Mouse (Mus musculus): Measurements from ENCODE around the gene Fcgbp. TPM values are rescaled to one million over a fixed set of nuclear protein-coding genes. Genes with fewer than 3 reads are reported as not detected.

Gene Fcgbp
- total RNA-seq (2021) = under 1 TPM in 1 of 2 experiments, not detected in 1; 0.26 TPM
- 0.12 and 1.0 TPM in 2 replicates for polyA plus RNA-seq (2012; rRNA removed)
- long read RNA-seq = 0 reads

- H3K9ac ChIP-seq (ENCODE audit: low read depth, low read length) = no peak within 1 kb of the TSS
- H3K27ac ChIP-seq = no peak within 1 kb of the TSS
- H3K79me2 ChIP-seq (replicated peaks; ENCODE audit: control insufficient read depth, insufficient read depth, low read length) = no peaks in the 10 kb centered on the region
- no peaks in the 10 kb centered on the region for H3K36me3 ChIP-seq (ENCODE audit: control insufficient read depth, insufficient read depth, low read length)
- no peaks in the 10 kb centered on the region for H3K4me1 ChIP-seq (ENCODE audit: control insufficient read depth, insufficient read depth, low read length)
- no peak for DNase-seq
- WGBS = 72% methylated on average over 21 of the region's 21 CpGs
- H3K4me3 ChIP-seq = no peak within 1 kb of the TSS
- TF ChIP-seq EP300 (IDR thresholded peaks at IDR 0.05; ENCODE audit: insufficient read depth, low read depth, low read length) (no peak), POLR2A (IDR thresholded peaks at IDR 0.05; ENCODE audit: insufficient read depth, low read depth, low read length) (no peak), CTCF (IDR thresholded peaks at IDR 0.05) (no peak)
- no peaks in the 10 kb centered on the region for H3K27me3 ChIP-seq (ENCODE audit: control insufficient read depth, insufficient read depth, low read length)
- intact Hi-C loops (cut with DNase I) = no loop called here
These were observed at the start of gene Fcgbp for GRCm38 (mm10) chr7:28070531-28071298. Fcgbp (plus strand) TSS chr7:28071236.

DNA sequence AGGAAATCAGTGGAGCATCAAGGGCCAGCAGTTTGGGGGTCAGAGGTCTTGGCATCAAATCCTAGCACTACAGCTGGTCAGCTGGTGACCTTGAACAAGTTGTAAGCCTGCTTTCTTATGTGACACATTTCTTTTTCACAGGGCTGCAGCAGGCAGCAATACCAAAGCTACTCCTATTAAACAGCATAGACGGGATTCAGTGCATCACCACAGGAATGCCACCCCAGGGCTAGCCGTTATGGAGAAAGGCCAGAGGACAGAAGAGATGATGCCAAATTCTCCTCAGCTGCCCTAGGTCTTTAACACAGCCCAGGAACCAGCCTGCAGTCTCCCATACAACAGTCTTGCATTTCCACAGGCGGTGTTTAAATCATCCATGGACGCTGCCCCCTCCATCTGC is 26.5 kb upstream of the Fcgbp start:
- 75% methylated on average over 4 of the region's 4 CpGs for whole genome bisulfite sequencing
- intact Hi-C loops (cut with DNase I) = loop anchor here (1.0 kb wide), 1 partner anchor 28 kb away; no protein-coding TSS in a partner anchor

DNA sequence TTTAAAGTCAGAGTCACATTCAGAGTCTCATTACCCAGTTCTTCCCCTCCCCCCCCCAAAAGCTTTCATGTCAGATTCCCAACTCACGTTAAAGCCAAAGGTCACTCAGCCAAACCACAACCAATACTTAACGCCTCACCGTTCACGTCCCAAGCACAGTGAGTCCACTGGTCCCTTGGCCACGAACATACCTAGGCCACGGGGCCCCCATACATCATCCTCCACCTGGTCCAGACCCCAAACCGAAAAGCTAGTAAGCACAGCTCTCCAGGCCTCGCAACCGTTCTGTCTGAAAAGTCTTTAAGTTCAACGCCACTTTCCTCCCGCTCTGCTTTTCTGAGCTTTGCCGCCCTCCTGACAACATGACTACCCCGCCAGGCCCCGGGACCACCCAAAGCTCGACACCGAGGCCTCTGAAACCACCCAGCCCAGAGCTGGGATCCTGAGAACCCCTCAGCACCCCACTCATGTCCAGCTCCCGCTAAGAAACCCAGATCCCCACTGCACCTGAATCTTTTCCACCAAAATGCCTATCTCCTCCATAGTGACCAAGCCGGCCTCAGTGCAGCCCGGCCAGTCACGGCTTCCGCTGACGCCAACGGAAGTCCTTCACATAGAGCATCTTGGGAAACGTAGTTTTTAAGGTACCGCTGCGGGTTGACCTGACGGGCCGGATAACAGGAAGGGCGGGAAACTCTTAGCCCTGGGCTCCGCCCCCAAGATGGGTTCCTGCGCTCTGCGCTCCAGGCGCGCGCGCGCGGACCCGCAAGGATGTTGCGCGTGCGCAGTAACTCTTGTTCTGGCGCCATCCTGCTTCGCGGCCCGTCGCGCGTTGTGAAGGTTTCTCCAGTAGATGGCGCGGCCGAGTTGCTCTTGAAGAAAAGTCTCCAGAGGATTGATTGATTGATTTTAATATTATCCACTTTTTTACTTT is 21.3 kb upstream of the Fcgbp start, which contains the start of gene Psmc4:
Gene Psmc4 (minus strand): TSS at position 626 of the 934 bp plus-strand sequence.
- Histone ChIP-seq H3K79me2 (replicated peaks; ENCODE audit: control insufficient read depth, insufficient read depth, low read length) (no peaks in the 10 kb centered on the region), H3K27me3 (ENCODE audit: control insufficient read depth, insufficient read depth, low read length) (no peaks in the 10 kb centered on the region), H3K27ac (peak within 1 kb of the TSS; percentile 84), H3K4me3 (peak within 1 kb of the TSS; percentile 89), H3K9ac (ENCODE audit: low read depth, low read length) (peak within 1 kb of the TSS; percentile 68), H3K4me1 (ENCODE audit: control insufficient read depth, insufficient read depth, low read length) (no peaks in the 10 kb centered on the region; the same call in 1 of the 2 replicates), H3K36me3 (ENCODE audit: control insufficient read depth, insufficient read depth, low read length) (no peaks in the 10 kb centered on the region)
- peak; percentile 96 to 99 for DNase-seq
- WGBS = under 1% methylated on average over 52 of the region's 52 CpGs
- intact Hi-C loops (cut with DNase I) = loop anchor here (5.0 kb wide), 4 partner anchors 98 to 253 kb away; partner anchors contain the start of genes Dll3 and Fbl
- TF ChIP-seq CTCF (IDR thresholded peaks at IDR 0.05) = no peak; the same call in 1 of the 2 replicates
- TF ChIP-seq POLR2A (IDR thresholded peaks at IDR 0.05; ENCODE audit: insufficient read depth, low read depth, low read length) = peak; percentile 86

More for the DNA sequence above, 26.5 kb upstream of the Fcgbp start:
- Histone ChIP-seq H3K4me1 (ENCODE audit: control insufficient read depth, insufficient read depth, low read length) (no peaks in the 10 kb centered on the region; the same call in 1 of the 2 replicates), H3K27me3 (ENCODE audit: control insufficient read depth, insufficient read depth, low read length) (no peaks in the 10 kb centered on the region), H3K27ac (no peak overlapping the region), H3K9ac (ENCODE audit: low read depth, low read length) (no peak overlapping the region), H3K79me2 (replicated peaks; ENCODE audit: control insufficient read depth, insufficient read depth, low read length) (no peaks in the 10 kb centered on the region), H3K36me3 (ENCODE audit: control insufficient read depth, insufficient read depth, low read length) (no peaks in the 10 kb centered on the region), H3K4me3 (no peak overlapping the region)
- DNase-seq = no peak
- TF ChIP-seq CTCF (IDR thresholded peaks at IDR 0.05) (no peak), POLR2A (IDR thresholded peaks at IDR 0.05; ENCODE audit: insufficient read depth, low read depth, low read length) (no peak), EP300 (IDR thresholded peaks at IDR 0.05; ENCODE audit: insufficient read depth, low read depth, low read length) (no peak)

GRCm38 (mm10) chr7:28050584-28050983 is 20.5 kb upstream of the Fcgbp start:
- Histone ChIP-seq H3K4me3 (no peak overlapping the region), H3K79me2 (replicated peaks; ENCODE audit: control insufficient read depth, insufficient read depth, low read length) (no peaks in the 10 kb centered on the region), H3K4me1 (ENCODE audit: control insufficient read depth, insufficient read depth, low read length) (no peaks in the 10 kb centered on the region; the same call in 1 of the 2 replicates), H3K27ac (no peak overlapping the region), H3K27me3 (ENCODE audit: control insufficient read depth, insufficient read depth, low read length) (no peaks in the 10 kb centered on the region), H3K9ac (ENCODE audit: low read depth, low read length) (no peak overlapping the region), H3K36me3 (ENCODE audit: control insufficient read depth, insufficient read depth, low read length) (no peaks in the 10 kb centered on the region)
- TF ChIP-seq EP300 (IDR thresholded peaks at IDR 0.05; ENCODE audit: insufficient read depth, low read depth, low read length) (no peak), POLR2A (IDR thresholded peaks at IDR 0.05; ENCODE audit: insufficient read depth, low read depth, low read length) (no peak), CTCF (IDR thresholded peaks at IDR 0.05) (no peak)
- WGBS = 53% methylated on average over 17 of the region's 17 CpGs
- DNase-seq = peak in 1 of 2 experiments; percentile 27
- intact Hi-C loops (cut with DNase I) = loop anchor here (5.0 kb wide), 4 partner anchors 97 to 252 kb away; partner anchors contain the start of genes Dll3 and Fbl

- H3K36me3 ChIP-seq (ENCODE audit: control insufficient read depth, insufficient read depth, low read length) = no peaks in the 10 kb centered on the region
- no peak overlapping the region for H3K9ac ChIP-seq (ENCODE audit: low read depth, low read length)
- no peak for DNase-seq
- H3K4me1 ChIP-seq (ENCODE audit: control insufficient read depth, insufficient read depth, low read length) = no peaks in the 10 kb centered on the region; the same call in 1 of the 2 replicates
- no peaks in the 10 kb centered on the region; the same call in 1 of the 2 replicates for H3K27me3 ChIP-seq (ENCODE audit: control insufficient read depth, insufficient read depth, low read length)
- no peak overlapping the region for H3K27ac ChIP-seq
- TF ChIP-seq EP300 (IDR thresholded peaks at IDR 0.05; ENCODE audit: insufficient read depth, low read depth, low read length) (no peak), CTCF (IDR thresholded peaks at IDR 0.05) (no peak), POLR2A (IDR thresholded peaks at IDR 0.05; ENCODE audit: insufficient read depth, low read depth, low read length) (no peak)
- H3K4me3 ChIP-seq = no peak overlapping the region
- WGBS = 70% methylated on average over 6 of the region's 6 CpGs
- intact Hi-C loops (cut with DNase I) = loop anchor here (5.0 kb wide), 4 partner anchors 94 to 249 kb away; partner anchors contain the start of genes Dll3 and Fbl
- no peaks in the 10 kb centered on the region for H3K79me2 ChIP-seq (replicated peaks; ENCODE audit: control insufficient read depth, insufficient read depth, low read length)
These were observed 17.7 kb upstream of the Fcgbp start for GRCm38 (mm10) chr7:28053046-28053930.

Data from heart, adult 2 months (tissue).